Mouse (Mus musculus): ENCODE measurements around the gene Kif22. TPM values are rescaled to one million over a fixed set of nuclear protein-coding genes. Genes with fewer than 3 reads are reported as not detected.

Kif22 gene
- polyA plus RNA-seq, 1 experiment from 2014 or later = 91.8 TPM

- H3K4me3 ChIP-seq (ENCODE audit: low read depth, low read length) = peak overlapping the region; percentile 97
- H3K36me3 ChIP-seq (ENCODE audit: control insufficient read depth, insufficient read depth, low read length) = peaks cover 49% of the 10 kb centered on the region
- no peaks in the 10 kb centered on the region for H3K9me3 ChIP-seq (replicated peaks; ENCODE audit: control insufficient read depth, low read length)
- H3K4me1 ChIP-seq (ENCODE audit: control insufficient read depth, insufficient read depth, low read length) = peaks cover 32% of the 10 kb centered on the region
- H3K27ac ChIP-seq (ENCODE audit: low read depth, low read length) = peak overlapping the region; percentile 99
- ATAC-seq (no peak), DNase-seq (ENCODE audit: low spot score) (peak; percentile 39)
- H3K9ac ChIP-seq (ENCODE audit: low read length) = peak overlapping the region; percentile 99
- H3K4me2 ChIP-seq (ENCODE audit: low read length) = peak overlapping the region; percentile 98
- no peaks in the 10 kb centered on the region for H3K27me3 ChIP-seq (replicated peaks; ENCODE audit: control insufficient read depth, insufficient read depth, low read length)
- WGBS = under 1% methylated on average over 36 of the region's 65 CpGs
Observed at GRCm38 (mm10) chr7:127025556-127026160, 16.6 kb downstream of the Kif22 start.

- ATAC-seq (peak; percentile 43), DNase-seq (ENCODE audit: low spot score) (peak; percentile 91)
- H3K4me1 ChIP-seq (ENCODE audit: control insufficient read depth, insufficient read depth, low read length) = peaks cover 38% of the 10 kb centered on the region
- WGBS = under 1% methylated on average over 30 of the region's 30 CpGs
- H3K36me3 ChIP-seq (ENCODE audit: control insufficient read depth, insufficient read depth, low read length) = peaks cover 43% of the 10 kb centered on the region
- no peaks in the 10 kb centered on the region for H3K27me3 ChIP-seq (replicated peaks; ENCODE audit: control insufficient read depth, insufficient read depth, low read length)
- peak overlapping the region; percentile 99 for H3K27ac ChIP-seq (ENCODE audit: low read depth, low read length)
- H3K4me3 ChIP-seq (ENCODE audit: low read depth, low read length) = peak overlapping the region; percentile 97
- H3K9ac ChIP-seq (ENCODE audit: low read length) = peak overlapping the region; percentile 99
- H3K4me2 ChIP-seq (ENCODE audit: low read length) = peak overlapping the region; percentile 98
- no peaks in the 10 kb centered on the region for H3K9me3 ChIP-seq (replicated peaks; ENCODE audit: control insufficient read depth, low read length)
Observed at GRCm38 (mm10) chr7:127024755-127025555, 17.3 kb downstream of the Kif22 start.

DNA sequence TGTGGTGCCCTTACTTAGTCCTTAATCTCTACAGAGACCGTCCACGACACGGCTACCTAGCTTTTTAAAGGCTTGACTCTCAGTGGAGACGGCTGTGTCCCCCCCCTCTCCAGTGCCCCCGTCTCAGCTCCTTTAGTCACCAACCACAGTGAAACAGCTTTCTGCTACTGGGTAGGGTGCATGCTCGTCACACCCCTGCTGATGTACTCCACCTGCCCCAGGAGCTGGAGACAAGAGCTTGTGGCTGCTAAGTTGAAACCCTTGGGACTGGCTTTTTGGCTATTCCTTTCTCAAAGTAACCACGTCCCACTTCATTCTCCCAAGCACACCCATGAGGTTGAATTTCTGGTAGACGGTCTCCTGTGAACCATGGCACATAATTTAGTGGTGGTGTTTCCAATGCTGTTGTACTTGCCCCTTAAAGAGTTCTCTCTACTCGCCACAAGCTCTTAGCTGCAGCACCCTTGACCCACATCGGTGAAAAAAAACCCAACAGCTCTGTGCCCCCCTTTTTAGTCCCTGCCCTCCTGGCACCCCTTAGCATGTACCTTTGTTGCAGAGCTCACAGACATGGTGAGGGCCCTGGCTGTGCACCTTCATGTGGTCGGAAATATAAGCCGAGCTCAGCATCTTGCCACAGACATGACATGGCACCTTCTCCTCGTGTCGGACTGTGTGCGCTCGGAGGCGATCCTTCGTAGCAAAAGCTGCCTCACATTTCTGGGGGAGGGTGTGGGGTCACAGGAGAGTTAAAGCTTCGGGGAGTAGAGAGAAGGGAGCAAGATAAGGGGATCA is 18.2 kb downstream of the Kif22 start:
- no peaks in the 10 kb centered on the region for H3K9me3 ChIP-seq (replicated peaks; ENCODE audit: control insufficient read depth, low read length)
- peaks cover 39% of the 10 kb centered on the region for H3K4me1 ChIP-seq (ENCODE audit: control insufficient read depth, insufficient read depth, low read length)
- peak overlapping the region; percentile 99 for H3K27ac ChIP-seq (ENCODE audit: low read depth, low read length)
- H3K4me2 ChIP-seq (ENCODE audit: low read length) = peak overlapping the region; percentile 98
- 17% methylated on average over 19 of the region's 19 CpGs for WGBS
- peak overlapping the region; percentile 97 for H3K4me3 ChIP-seq (ENCODE audit: low read depth, low read length)
- peaks cover 39% of the 10 kb centered on the region for H3K36me3 ChIP-seq (ENCODE audit: control insufficient read depth, insufficient read depth, low read length)
- H3K9ac ChIP-seq (ENCODE audit: low read length) = peak overlapping the region; percentile 99
- no peak for DNase-seq (ENCODE audit: low spot score)
- H3K27me3 ChIP-seq (replicated peaks; ENCODE audit: control insufficient read depth, insufficient read depth, low read length) = no peaks in the 10 kb centered on the region
- no peak for ATAC-seq

DNA sequence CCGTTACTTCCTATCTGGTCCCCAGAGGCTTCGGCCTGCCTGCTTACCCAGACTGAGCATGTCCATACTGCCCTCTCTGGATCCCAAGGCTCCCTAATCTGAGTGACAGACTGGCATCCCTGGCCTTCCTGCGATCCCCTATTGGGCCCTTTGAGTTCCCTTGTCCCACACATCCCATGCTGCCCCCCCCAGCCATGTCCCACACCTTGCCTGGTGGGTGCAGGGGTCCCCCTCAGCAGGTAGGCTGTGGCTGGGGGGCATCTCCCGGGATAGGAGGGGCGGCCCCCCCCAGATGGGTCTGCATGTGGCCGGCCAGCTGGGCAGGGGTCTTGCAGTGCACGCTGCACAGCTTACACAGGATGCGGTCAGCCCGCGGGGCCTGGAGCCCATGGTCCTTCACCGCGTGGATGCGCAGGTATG is 19.0 kb downstream of the Kif22 start:
- H3K4me3 ChIP-seq (ENCODE audit: low read depth, low read length) = peak overlapping the region; percentile 97
- peaks cover 41% of the 10 kb centered on the region for H3K4me1 ChIP-seq (ENCODE audit: control insufficient read depth, insufficient read depth, low read length)
- 69% methylated on average over 13 of the region's 13 CpGs for WGBS
- H3K9ac ChIP-seq (ENCODE audit: low read length) = peak overlapping the region; percentile 99
- ATAC-seq (no peak), DNase-seq (ENCODE audit: low spot score) (no peak)
- H3K9me3 ChIP-seq (replicated peaks; ENCODE audit: control insufficient read depth, low read length) = no peaks in the 10 kb centered on the region
- H3K27me3 ChIP-seq (replicated peaks; ENCODE audit: control insufficient read depth, insufficient read depth, low read length) = no peaks in the 10 kb centered on the region
- peak overlapping the region; percentile 98 for H3K4me2 ChIP-seq (ENCODE audit: low read length)
- H3K27ac ChIP-seq (ENCODE audit: low read depth, low read length) = peak overlapping the region; percentile 46; the same call in 1 of the 2 replicates
- peaks cover 36% of the 10 kb centered on the region for H3K36me3 ChIP-seq (ENCODE audit: control insufficient read depth, insufficient read depth, low read length)

- H3K4me1 ChIP-seq (ENCODE audit: control insufficient read depth, insufficient read depth, low read length) = peaks cover 39% of the 10 kb centered on the region
- H3K27me3 ChIP-seq (replicated peaks; ENCODE audit: control insufficient read depth, insufficient read depth, low read length) = no peaks in the 10 kb centered on the region
- H3K27ac ChIP-seq (ENCODE audit: low read depth, low read length) = peak overlapping the region; percentile 85; the same call in 1 of the 2 replicates
- H3K9ac ChIP-seq (ENCODE audit: low read length) = peak overlapping the region; percentile 99
- DNase-seq (ENCODE audit: low spot score) = no peak
- H3K4me2 ChIP-seq (ENCODE audit: low read length) = peak overlapping the region; percentile 98
- WGBS = 72% methylated on average over 7 of the region's 7 CpGs
- H3K36me3 ChIP-seq (ENCODE audit: control insufficient read depth, insufficient read depth, low read length) = peaks cover 35% of the 10 kb centered on the region
- peak overlapping the region; percentile 97 for H3K4me3 ChIP-seq (ENCODE audit: low read depth, low read length)
- H3K9me3 ChIP-seq (replicated peaks; ENCODE audit: control insufficient read depth, low read length) = no peaks in the 10 kb centered on the region
- ATAC-seq = no peak
Observed at GRCm38 (mm10) chr7:127022528-127023271, 19.6 kb downstream of the Kif22 start.

DNA sequence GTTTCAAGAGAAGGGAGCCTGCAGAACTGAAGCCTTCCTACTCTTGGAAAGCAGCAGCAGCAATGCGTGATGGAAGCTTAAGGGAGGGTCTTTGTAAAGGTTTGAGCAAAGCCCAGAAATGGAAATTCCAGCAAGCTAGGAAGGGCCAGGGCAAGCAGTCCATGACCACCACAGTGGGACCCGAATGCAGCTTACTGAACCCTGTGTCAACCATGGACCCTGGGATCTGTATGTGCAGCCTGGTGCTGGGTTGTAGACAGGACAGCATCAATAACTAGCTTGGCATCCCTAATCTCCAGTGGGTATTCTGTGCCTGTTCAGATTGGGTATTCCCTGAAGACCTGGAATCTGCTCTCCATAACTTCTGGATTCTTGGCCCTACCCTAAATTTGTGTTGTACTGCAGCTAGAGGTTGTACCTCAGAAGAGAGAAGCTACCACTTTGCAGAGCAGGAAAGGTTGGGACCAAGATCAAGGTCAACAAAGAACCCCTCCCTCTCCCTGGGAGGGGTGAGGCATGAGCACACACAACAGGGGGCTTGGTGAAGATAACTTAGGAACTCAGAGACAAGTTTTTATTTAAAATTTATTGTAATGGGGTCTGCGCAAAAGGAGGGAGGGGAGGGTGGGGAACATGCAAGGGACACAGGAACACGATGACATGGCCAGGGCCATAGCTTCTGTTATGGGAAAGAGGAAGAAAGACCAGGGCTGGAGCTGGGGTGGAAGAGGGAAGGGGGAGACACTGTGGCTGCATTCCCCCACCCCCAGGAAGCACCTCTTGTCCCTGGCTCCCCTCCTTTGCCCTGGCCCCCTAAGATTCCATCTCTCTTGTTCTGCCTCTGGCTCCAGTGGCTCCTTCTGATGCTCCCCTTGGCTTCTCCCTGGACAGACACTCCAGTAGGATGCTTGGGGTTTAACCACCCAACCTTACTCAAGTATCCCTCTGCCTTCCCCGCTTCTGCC is 20.4 kb downstream of the Kif22 start:
- ATAC-seq (no peak), DNase-seq (ENCODE audit: low spot score) (no peak)
- Histone ChIP-seq H3K9me3 (replicated peaks; ENCODE audit: control insufficient read depth, low read length) (no peaks in the 10 kb centered on the region), H3K4me3 (ENCODE audit: low read depth, low read length) (peak overlapping the region; percentile 50), H3K27me3 (replicated peaks; ENCODE audit: control insufficient read depth, insufficient read depth, low read length) (no peaks in the 10 kb centered on the region), H3K36me3 (ENCODE audit: control insufficient read depth, insufficient read depth, low read length) (peaks cover 35% of the 10 kb centered on the region), H3K4me1 (ENCODE audit: control insufficient read depth, insufficient read depth, low read length) (peaks cover 40% of the 10 kb centered on the region), H3K27ac (ENCODE audit: low read depth, low read length) (peak overlapping the region; percentile 85), H3K4me2 (ENCODE audit: low read length) (peak overlapping the region; percentile 64), H3K9ac (ENCODE audit: low read length) (peak overlapping the region; percentile 85)
- 45% methylated on average over 5 of the region's 5 CpGs for WGBS

DNA sequence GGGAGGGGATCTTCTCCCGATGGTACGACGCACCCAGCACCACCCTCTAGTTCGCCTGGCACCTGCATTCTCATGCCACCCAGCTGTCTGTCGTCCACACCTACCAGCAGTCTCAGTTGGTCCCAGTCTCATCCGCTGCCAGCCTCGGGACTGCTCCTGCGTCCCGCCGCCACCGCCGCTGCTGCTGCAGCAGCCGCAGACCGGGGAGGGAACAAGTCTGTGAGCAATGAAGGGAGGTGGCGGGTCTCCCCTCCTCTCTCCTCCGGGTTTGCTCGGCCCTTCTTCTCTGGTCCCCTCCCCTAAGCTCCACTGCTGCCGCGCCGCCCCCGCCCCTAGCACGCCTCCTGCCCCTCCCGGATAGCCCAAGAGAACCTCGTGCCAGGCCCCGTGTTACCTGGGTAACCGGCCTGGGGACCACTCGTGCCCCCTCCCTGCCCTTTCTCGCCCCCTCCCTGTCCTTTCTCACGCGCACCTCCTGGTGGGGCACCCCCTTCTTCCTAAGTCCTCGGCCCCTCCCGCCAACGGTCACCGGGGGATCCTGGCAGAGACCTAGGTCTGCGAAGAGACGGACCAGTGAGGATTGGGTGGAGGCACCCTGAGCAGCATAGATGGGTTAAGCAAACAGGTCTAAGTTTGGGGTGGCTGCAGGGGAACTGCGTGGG is 21.2 kb downstream of the Kif22 start, which contains the start of the genes Gm42742 and Prrt2:
Gene Gm42742 (minus strand): TSS at position 197 of the 662 bp plus-strand sequence.
Gene Prrt2 (minus strand): TSS at position 311 of the 662 bp plus-strand sequence.
- peak within 1 kb of the TSS; percentile 50 for H3K4me3 ChIP-seq (ENCODE audit: low read depth, low read length)
- peaks cover 41% of the 10 kb centered on the region for H3K4me1 ChIP-seq (ENCODE audit: control insufficient read depth, insufficient read depth, low read length)
- DNase-seq (ENCODE audit: low spot score) (peak; percentile 74), ATAC-seq (peak; percentile 27)
- under 1% methylated on average over 37 of the region's 37 CpGs for WGBS
- peaks cover 35% of the 10 kb centered on the region for H3K36me3 ChIP-seq (ENCODE audit: control insufficient read depth, insufficient read depth, low read length)
- H3K27ac ChIP-seq (ENCODE audit: low read depth, low read length) = peak within 1 kb of the TSS; percentile 85
- H3K9me3 ChIP-seq (replicated peaks; ENCODE audit: control insufficient read depth, low read length) = no peaks in the 10 kb centered on the region
- peak within 1 kb of the TSS; percentile 85 for H3K9ac ChIP-seq (ENCODE audit: low read length)
- no peaks in the 10 kb centered on the region for H3K27me3 ChIP-seq (replicated peaks; ENCODE audit: control insufficient read depth, insufficient read depth, low read length)
- H3K4me2 ChIP-seq (ENCODE audit: low read length) = peak within 1 kb of the TSS; percentile 64

All from forebrain, embryonic 14.5 days (tissue).